Mouse (Mus musculus) liver, embryonic 13.5 days (tissue): ENCODE measurements at regions not wholly inside any gene's neighbourhood (a gene's known extent, or its start where the extent isn't known, plus 50 kb on each side); places are given as distances from the start of the nearest gene placed in this dataset.

Experiments
- ATAC-seq: fragments of 200-750 bp; cut with Nextera tagmentation; 2 replicates; pipeline ENCODE4 v1.8.0; 2017; ENCODE audit warnings: low read depth, mild to moderate bottlenecking, moderate number of reproducible peaks, moderate library complexity
- DNase-seq: peaks from one replicate; pipeline ENCODE4 v3.0.0; 2022
- H3K27ac ChIP-seq: fragments of 300-500 bp; sonication (generic); 2 replicates; pipeline ENCODE4 v1.5.1; 2015; ENCODE audit warnings: moderate library complexity, mild to moderate bottlenecking, inconsistent platforms
- H3K27me3 ChIP-seq: fragments of 300-500 bp; sonication (generic); 2 replicates; pipeline ENCODE4 v1.6.1; 2015; ENCODE audit warnings: mild to moderate bottlenecking, inconsistent platforms
- H3K36me3 ChIP-seq: fragments of 300-500 bp; sonication (generic); 2 replicates; pipeline ENCODE4 v1.6.1; 2015; ENCODE audit warnings: mild to moderate bottlenecking, inconsistent platforms
- H3K4me1 ChIP-seq: fragments of 300-500 bp; sonication (generic); replicated peaks from 2 replicates; pipeline ENCODE4 v1.6.1; 2015; ENCODE audit warnings: inconsistent platforms
- H3K4me2 ChIP-seq: fragments of 300-500 bp; sonication (generic); 2 replicates; pipeline ENCODE4 v1.6.1; 2015; ENCODE audit warnings: inconsistent platforms, mild to moderate bottlenecking, moderate library complexity
- H3K4me3 ChIP-seq: fragments of 300-500 bp; sonication (generic); replicated peaks from 2 replicates; pipeline ENCODE4 v1.5.1; 2015; ENCODE audit warnings: mild to moderate bottlenecking, inconsistent platforms
- H3K9ac ChIP-seq: fragments of 300-500 bp; sonication (generic); 2 replicates; pipeline ENCODE4 v1.6.1; 2015; ENCODE audit warnings: mild to moderate bottlenecking, inconsistent platforms
- H3K9me3 ChIP-seq: fragments of 300-500 bp; sonication (generic); replicated peaks from 2 replicates; pipeline ENCODE4 v1.6.1; 2016; ENCODE audit warnings: inconsistent platforms
- WGBS: fragments of 180-500 bp; shearing (Covaris S2); methylation state at CpG from one replicate; pipeline ENCODE4 v1.1.7; 2015; ENCODE audit not compliant: insufficient replicate concordance; 5-methylcytosine and 5-hydroxymethylcytosine counted together

DNA sequence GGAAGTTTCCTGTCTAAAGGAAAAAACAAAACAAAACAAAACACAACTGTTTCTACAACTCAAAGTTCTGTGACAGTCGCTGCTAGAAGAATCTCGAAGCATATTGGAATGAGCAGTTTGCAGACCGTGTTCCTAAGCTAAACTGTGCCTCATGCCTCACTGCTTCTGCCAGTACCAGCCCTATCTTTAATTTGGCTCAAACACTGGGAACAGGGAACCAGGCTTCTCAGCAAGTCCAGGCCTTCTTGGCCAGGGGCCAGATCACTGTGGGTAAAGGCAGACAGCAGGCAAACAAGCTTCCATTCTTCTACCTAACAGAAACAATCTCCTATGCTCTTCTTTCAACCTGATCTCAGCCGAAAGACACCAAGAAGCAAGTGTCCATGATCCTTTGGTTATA is 56.5 kb downstream of the Tmsb4x start:
- Histone ChIP-seq H3K9ac (no peak overlapping the region), H3K4me2 (no peak overlapping the region), H3K4me3 (no peak overlapping the region), H3K27ac (no peak overlapping the region), H3K27me3 (no peaks in the 10 kb centered on the region), H3K4me1 (no peaks in the 10 kb centered on the region), H3K9me3 (no peaks in the 10 kb centered on the region), H3K36me3 (no peaks in the 10 kb centered on the region)
- no peak for DNase-seq
- WGBS: 74% methylated on average over 4 of the region's 4 CpGs
- ATAC-seq: no peak

DNA sequence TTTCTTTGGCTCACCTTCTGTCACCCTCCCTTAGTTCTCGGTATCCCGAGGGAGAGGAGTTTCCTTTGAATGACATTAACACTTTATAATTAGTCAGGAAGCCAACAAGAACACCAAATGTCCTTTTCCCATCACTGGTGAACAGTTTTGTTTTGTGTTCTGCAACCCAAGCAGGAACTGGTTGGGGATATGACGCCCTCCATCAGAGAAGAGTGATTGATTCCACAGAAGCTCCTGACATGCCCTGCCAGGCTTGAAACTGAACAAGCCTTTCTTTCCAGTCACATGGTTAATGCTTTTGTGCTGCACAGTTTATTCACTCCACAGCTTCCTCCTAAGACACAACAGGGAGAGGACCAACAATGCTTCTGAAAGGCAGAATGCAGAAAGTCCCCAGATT is 57.8 kb downstream of the Tmsb4x start:
- H3K4me2 ChIP-seq: no peak overlapping the region
- peaks cover 5% of the 10 kb centered on the region; the same call in 1 of the 2 replicates for H3K27me3 ChIP-seq
- H3K4me1 ChIP-seq: no peaks in the 10 kb centered on the region
- no peaks in the 10 kb centered on the region for H3K36me3 ChIP-seq
- WGBS: 70% methylated on average over 3 of the region's 3 CpGs
- H3K9ac ChIP-seq: no peak overlapping the region
- no peak overlapping the region for H3K27ac ChIP-seq
- no peaks in the 10 kb centered on the region for H3K9me3 ChIP-seq
- H3K4me3 ChIP-seq: no peak overlapping the region
- DNase-seq: no peak
- no peak for ATAC-seq

- Histone ChIP-seq H3K36me3 (no peaks in the 10 kb centered on the region), H3K4me2 (no peak overlapping the region), H3K4me3 (no peak overlapping the region), H3K9me3 (no peaks in the 10 kb centered on the region), H3K27ac (no peak overlapping the region), H3K27me3 (peaks cover 11% of the 10 kb centered on the region; the same call in 1 of the 2 replicates), H3K4me1 (no peaks in the 10 kb centered on the region), H3K9ac (no peak overlapping the region)
- ATAC-seq: no peak
- WGBS: 61% methylated on average over 4 of the region's 4 CpGs
- no peak for DNase-seq
Observed at GRCm38 (mm10) chrX:167149400-167149799, 59.7 kb downstream of the Tmsb4x start.

DNA sequence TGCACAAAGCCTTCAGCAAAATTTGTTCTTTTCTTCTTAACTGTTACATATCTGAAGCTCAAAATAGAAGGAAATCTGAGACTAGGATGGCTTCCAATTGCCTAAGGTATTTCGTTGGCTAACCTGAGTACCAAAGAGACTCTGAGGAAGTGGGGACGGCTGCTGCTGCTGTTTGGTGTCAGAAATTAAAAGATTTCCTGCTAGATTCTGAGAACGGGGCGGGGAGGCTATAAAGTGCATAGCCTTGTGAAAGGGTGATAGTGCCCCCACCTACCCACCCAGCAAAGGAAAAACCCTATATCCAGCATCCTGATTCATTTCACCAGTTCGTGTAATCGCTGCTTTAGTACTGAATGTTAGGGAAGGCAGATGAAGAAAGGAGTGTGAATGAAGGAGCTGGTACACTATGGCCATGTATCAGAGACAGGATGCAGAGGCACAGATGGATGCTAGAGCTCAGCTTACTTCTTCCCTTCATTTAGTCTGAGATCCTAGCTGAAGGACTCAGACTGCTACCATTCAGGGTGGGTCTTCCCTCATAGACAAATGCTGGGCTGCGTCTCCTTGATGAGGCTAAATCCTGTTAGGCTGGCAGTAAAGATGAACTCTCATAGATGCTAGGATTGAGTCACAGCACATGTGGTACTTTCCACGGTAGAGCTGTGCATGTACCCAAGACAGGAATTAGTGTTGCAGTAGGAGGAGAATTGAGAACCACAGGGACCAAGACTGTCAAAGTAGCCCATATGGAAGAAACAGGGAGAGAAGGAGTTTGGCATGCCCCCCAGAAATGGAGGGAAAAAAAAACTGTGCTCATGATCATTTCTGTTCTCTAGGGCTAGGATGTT is 62.4 kb downstream of the Tmsb4x start:
- WGBS: 62% methylated on average over 8 of the region's 8 CpGs
- H3K36me3 ChIP-seq: no peaks in the 10 kb centered on the region
- no peak overlapping the region for H3K27ac ChIP-seq
- H3K9me3 ChIP-seq: no peaks in the 10 kb centered on the region
- ATAC-seq (no peak), DNase-seq (no peak)
- no peaks in the 10 kb centered on the region for H3K4me1 ChIP-seq
- H3K27me3 ChIP-seq: peaks cover 11% of the 10 kb centered on the region; the same call in 1 of the 2 replicates
- H3K4me3 ChIP-seq: no peak overlapping the region
- no peak overlapping the region for H3K9ac ChIP-seq
- H3K4me2 ChIP-seq: no peak overlapping the region

GRCm38 (mm10) chrX:167145508-167146182 is 63.5 kb downstream of the Tmsb4x start:
- DNase-seq (no peak), ATAC-seq (no peak)
- H3K27me3 ChIP-seq: peaks cover 11% of the 10 kb centered on the region; the same call in 1 of the 2 replicates
- H3K4me2 ChIP-seq: no peak overlapping the region
- H3K4me3 ChIP-seq: no peak overlapping the region
- H3K9me3 ChIP-seq: no peaks in the 10 kb centered on the region
- WGBS: 45% methylated on average over 11 of the region's 11 CpGs
- H3K36me3 ChIP-seq: no peaks in the 10 kb centered on the region
- H3K4me1 ChIP-seq: no peaks in the 10 kb centered on the region
- H3K27ac ChIP-seq: no peak overlapping the region
- H3K9ac ChIP-seq: no peak overlapping the region

- H3K9me3 ChIP-seq: no peaks in the 10 kb centered on the region
- no peak overlapping the region for H3K27ac ChIP-seq
- DNase-seq (no peak), ATAC-seq (no peak)
- H3K27me3 ChIP-seq: no peaks in the 10 kb centered on the region
- H3K4me1 ChIP-seq: no peaks in the 10 kb centered on the region
- no peak overlapping the region for H3K4me2 ChIP-seq
- no peak overlapping the region for H3K9ac ChIP-seq
- no peak overlapping the region for H3K4me3 ChIP-seq
- WGBS: 42% methylated on average over 2 of the region's 2 CpGs
- no peaks in the 10 kb centered on the region for H3K36me3 ChIP-seq
Observed at GRCm38 (mm10) chrX:167139110-167139509, 70.0 kb downstream of the Tmsb4x start.

DNA sequence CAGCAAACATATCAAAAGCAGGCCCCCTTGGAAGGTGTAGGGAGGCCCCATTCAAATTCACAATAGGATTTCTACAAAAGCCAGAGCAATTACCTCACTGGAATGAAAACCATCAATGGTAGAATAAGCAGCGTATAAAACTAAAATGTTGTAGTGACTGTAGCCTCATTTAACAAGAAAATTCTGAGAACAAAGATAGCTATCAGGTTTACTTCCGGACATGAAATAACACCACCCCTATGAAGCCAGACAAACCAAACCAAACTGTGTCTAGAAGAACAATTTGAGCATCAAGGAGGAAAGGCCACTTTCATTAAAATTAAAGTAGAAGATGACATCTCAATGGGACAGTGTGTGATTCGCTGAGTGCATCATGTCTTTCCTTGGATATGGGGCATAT is 74.9 kb downstream of the Tmsb4x start:
- no peak overlapping the region for H3K4me3 ChIP-seq
- no peaks in the 10 kb centered on the region for H3K36me3 ChIP-seq
- DNase-seq: no peak
- H3K9me3 ChIP-seq: no peaks in the 10 kb centered on the region
- H3K27me3 ChIP-seq: no peaks in the 10 kb centered on the region; the same call in 1 of the 2 replicates
- 69% methylated on average over 3 of the region's 3 CpGs for WGBS
- H3K4me2 ChIP-seq: no peak overlapping the region
- ATAC-seq: no peak
- H3K27ac ChIP-seq: no peak overlapping the region
- H3K9ac ChIP-seq: no peak overlapping the region
- no peaks in the 10 kb centered on the region for H3K4me1 ChIP-seq

- Histone ChIP-seq H3K4me1 (no peaks in the 10 kb centered on the region), H3K36me3 (no peaks in the 10 kb centered on the region), H3K9ac (no peak overlapping the region), H3K9me3 (no peaks in the 10 kb centered on the region), H3K27ac (no peak overlapping the region), H3K4me2 (no peak overlapping the region), H3K27me3 (no peaks in the 10 kb centered on the region; the same call in 1 of the 2 replicates), H3K4me3 (no peak overlapping the region)
- ATAC-seq (no peak), DNase-seq (no peak)
- WGBS: 22% methylated on average over 4 of the region's 4 CpGs
Observed at GRCm38 (mm10) chrX:167132989-167133395, 76.1 kb downstream of the Tmsb4x start.

DNA sequence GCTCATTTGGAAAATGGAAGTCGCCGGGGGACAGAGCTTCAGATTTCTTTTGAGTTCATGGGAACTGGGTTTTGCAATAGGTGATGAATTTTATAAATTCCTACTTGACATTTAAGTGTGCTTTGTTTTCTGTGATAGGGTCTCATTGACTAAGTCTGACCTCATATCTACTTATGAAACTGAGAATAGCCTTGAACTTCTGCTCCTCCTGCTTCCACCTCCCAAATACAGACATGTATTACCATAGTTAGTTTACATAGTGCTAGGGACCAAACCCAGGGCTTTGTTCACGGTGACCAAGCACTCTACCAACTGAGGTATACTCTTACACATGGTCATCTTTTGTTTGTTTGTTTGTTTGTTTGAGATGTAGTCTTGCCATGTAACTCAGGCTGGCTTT is 77.8 kb downstream of the Tmsb4x start:
- H3K9ac ChIP-seq: no peak overlapping the region
- DNase-seq (no peak), ATAC-seq (no peak)
- no peaks in the 10 kb centered on the region; the same call in 1 of the 2 replicates for H3K27me3 ChIP-seq
- H3K27ac ChIP-seq: no peak overlapping the region
- H3K9me3 ChIP-seq: no peaks in the 10 kb centered on the region
- no peak overlapping the region for H3K4me2 ChIP-seq
- no peaks in the 10 kb centered on the region for H3K36me3 ChIP-seq
- 74% methylated on average over 3 of the region's 3 CpGs for WGBS
- no peaks in the 10 kb centered on the region for H3K4me1 ChIP-seq
- H3K4me3 ChIP-seq: no peak overlapping the region

GRCm38 (mm10) chrX:167130601-167131000 is 78.5 kb downstream of the Tmsb4x start:
- 60% methylated on average over 5 of the region's 5 CpGs for WGBS

GRCm38 (mm10) chrX:167119288-167119687 is 89.8 kb downstream of the Tmsb4x start:
- no peaks in the 10 kb centered on the region for H3K36me3 ChIP-seq
- DNase-seq (no peak), ATAC-seq (no peak)
- H3K4me2 ChIP-seq: no peak overlapping the region
- H3K4me3 ChIP-seq: no peak overlapping the region
- H3K9ac ChIP-seq: no peak overlapping the region
- no peak overlapping the region for H3K27ac ChIP-seq
- H3K9me3 ChIP-seq: no peaks in the 10 kb centered on the region
- H3K27me3 ChIP-seq: peaks cover 8% of the 10 kb centered on the region; the same call in 1 of the 2 replicates
- H3K4me1 ChIP-seq: no peaks in the 10 kb centered on the region
- 70% methylated on average over 4 of the region's 4 CpGs for WGBS

More at GRCm38 (mm10) chrX:167130601-167131000, 78.5 kb downstream of the Tmsb4x start:
- H3K4me1 ChIP-seq: no peaks in the 10 kb centered on the region
- no peak overlapping the region for H3K4me2 ChIP-seq
- H3K36me3 ChIP-seq: no peaks in the 10 kb centered on the region
- DNase-seq (no peak), ATAC-seq (no peak)
- H3K27me3 ChIP-seq: no peaks in the 10 kb centered on the region; the same call in 1 of the 2 replicates
- no peaks in the 10 kb centered on the region for H3K9me3 ChIP-seq
- no peak overlapping the region for H3K9ac ChIP-seq
- H3K4me3 ChIP-seq: no peak overlapping the region
- H3K27ac ChIP-seq: no peak overlapping the region
